Mouse (Mus musculus) liver, embryonic 13.5 days (tissue): ENCODE results near the gene Inpp4a. TPM values are rescaled to one million over a fixed set of nuclear protein-coding genes. Genes with fewer than 3 reads are reported as not detected.

Experiments used
- ATAC-seq: fragments of 200-750 bp; cut with Nextera tagmentation; 2 replicates; pipeline ENCODE4 v1.8.0; 2017; ENCODE audit warnings: low read depth, mild to moderate bottlenecking, moderate number of reproducible peaks, moderate library complexity
- DNase-seq: peaks from one replicate; pipeline ENCODE4 v3.0.0; 2022
- H3K27ac ChIP-seq: fragments of 300-500 bp; sonication (generic); 2 replicates; pipeline ENCODE4 v1.5.1; 2015; ENCODE audit warnings: moderate library complexity, mild to moderate bottlenecking, inconsistent platforms
- H3K27me3 ChIP-seq: fragments of 300-500 bp; sonication (generic); 2 replicates; pipeline ENCODE4 v1.6.1; 2015; ENCODE audit warnings: mild to moderate bottlenecking, inconsistent platforms
- H3K36me3 ChIP-seq: fragments of 300-500 bp; sonication (generic); 2 replicates; pipeline ENCODE4 v1.6.1; 2015; ENCODE audit warnings: mild to moderate bottlenecking, inconsistent platforms
- H3K4me1 ChIP-seq: fragments of 300-500 bp; sonication (generic); replicated peaks from 2 replicates; pipeline ENCODE4 v1.6.1; 2015; ENCODE audit warnings: inconsistent platforms
- H3K4me2 ChIP-seq: fragments of 300-500 bp; sonication (generic); 2 replicates; pipeline ENCODE4 v1.6.1; 2015; ENCODE audit warnings: inconsistent platforms, mild to moderate bottlenecking, moderate library complexity
- H3K4me3 ChIP-seq: fragments of 300-500 bp; sonication (generic); replicated peaks from 2 replicates; pipeline ENCODE4 v1.5.1; 2015; ENCODE audit warnings: mild to moderate bottlenecking, inconsistent platforms
- H3K9ac ChIP-seq: fragments of 300-500 bp; sonication (generic); 2 replicates; pipeline ENCODE4 v1.6.1; 2015; ENCODE audit warnings: mild to moderate bottlenecking, inconsistent platforms
- H3K9me3 ChIP-seq: fragments of 300-500 bp; sonication (generic); replicated peaks from 2 replicates; pipeline ENCODE4 v1.6.1; 2016; ENCODE audit warnings: inconsistent platforms
- WGBS: fragments of 180-500 bp; shearing (Covaris S2); methylation state at CpG from one replicate; pipeline ENCODE4 v1.1.7; 2015; ENCODE audit not compliant: insufficient replicate concordance; 5-methylcytosine and 5-hydroxymethylcytosine counted together
- polyA plus RNA-seq: library from polyadenylated mRNA; unstranded; fragments of >200 nt; fragmentation: Nextera tagmentation; extraction: Ambion mirVana; gene quantifications from 2 replicates; pipeline ENCODE4 v1.2.1, GENCODE M21; 2015

The Inpp4a gene
- polyA plus RNA-seq, 1 experiment from 2014 or later = 3.1 TPM

- WGBS = 58% methylated on average over 5 of the region's 5 CpGs
- H3K9ac ChIP-seq = no peak overlapping the region
- no peaks in the 10 kb centered on the region for H3K27me3 ChIP-seq
- no peak overlapping the region for H3K4me3 ChIP-seq
- no peaks in the 10 kb centered on the region for H3K9me3 ChIP-seq
- no peak overlapping the region; the same call in 1 of the 2 replicates for H3K27ac ChIP-seq
- peaks cover 14% of the 10 kb centered on the region for H3K4me1 ChIP-seq
- H3K36me3 ChIP-seq = 0 out of 2 replicates have a peak, but pooled peaks cover 3% of the 10 kb centered on the region
- peak; percentile 73; the same call in 1 of the 2 replicates for ATAC-seq
- no peak overlapping the region for H3K4me2 ChIP-seq
- DNase-seq = no peak
Measured at GRCm38 (mm10) chr1:37341347-37341746, 41.7 kb downstream of the Inpp4a start.

- Histone ChIP-seq H3K4me2 (no peak overlapping the region), H3K27ac (0 out of 2 replicates have a peak overlapping the region, but pooled peaks have one; percentile 11), H3K4me1 (peaks cover 14% of the 10 kb centered on the region), H3K9ac (no peak overlapping the region), H3K27me3 (no peaks in the 10 kb centered on the region), H3K4me3 (no peak overlapping the region), H3K9me3 (no peaks in the 10 kb centered on the region), H3K36me3 (0 out of 2 replicates have a peak, but pooled peaks cover 3% of the 10 kb centered on the region)
- 58% methylated on average over 4 of the region's 4 CpGs for WGBS
- DNase-seq (no peak), ATAC-seq (peak; percentile 68)
Measured at GRCm38 (mm10) chr1:37341914-37342313, 42.2 kb downstream of the Inpp4a start.

GRCm38 (mm10) chr1:37342524-37342923 lies 42.9 kb downstream of the Inpp4a start:
- no peak overlapping the region for H3K27ac ChIP-seq
- ATAC-seq (no peak), DNase-seq (no peak)
- H3K9me3 ChIP-seq = no peaks in the 10 kb centered on the region
- peaks cover 14% of the 10 kb centered on the region for H3K4me1 ChIP-seq
- no peak overlapping the region for H3K4me3 ChIP-seq
- H3K36me3 ChIP-seq = 0 out of 2 replicates have a peak, but pooled peaks cover 3% of the 10 kb centered on the region
- 84% methylated on average over 8 of the region's 8 CpGs for WGBS
- H3K27me3 ChIP-seq = no peaks in the 10 kb centered on the region
- no peak overlapping the region for H3K4me2 ChIP-seq
- H3K9ac ChIP-seq = no peak overlapping the region

GRCm38 (mm10) chr1:37343265-37343664 lies 43.6 kb downstream of the Inpp4a start:
- no peaks in the 10 kb centered on the region for H3K36me3 ChIP-seq
- peak; percentile 8 for DNase-seq
- H3K27me3 ChIP-seq = no peaks in the 10 kb centered on the region
- H3K4me2 ChIP-seq = no peak overlapping the region
- peaks cover 14% of the 10 kb centered on the region for H3K4me1 ChIP-seq
- 22% methylated on average over 3 of the region's 3 CpGs for WGBS
- no peak overlapping the region for H3K9ac ChIP-seq
- peak; percentile 57; the same call in 1 of the 2 replicates for ATAC-seq
- H3K27ac ChIP-seq = no peak overlapping the region
- H3K4me3 ChIP-seq = no peak overlapping the region
- H3K9me3 ChIP-seq = no peaks in the 10 kb centered on the region

GRCm38 (mm10) chr1:37344223-37344916 lies 44.7 kb downstream of the Inpp4a start:
- Histone ChIP-seq H3K4me3 (no peak overlapping the region), H3K27ac (no peak overlapping the region), H3K4me2 (no peak overlapping the region), H3K4me1 (peaks cover 14% of the 10 kb centered on the region), H3K9me3 (no peaks in the 10 kb centered on the region), H3K9ac (no peak overlapping the region), H3K36me3 (no peaks in the 10 kb centered on the region), H3K27me3 (no peaks in the 10 kb centered on the region)
- DNase-seq = no peak
- 39% methylated on average over 6 of the region's 6 CpGs for WGBS
- ATAC-seq = no peak

- Histone ChIP-seq H3K4me1 (peaks cover 26% of the 10 kb centered on the region), H3K9me3 (no peaks in the 10 kb centered on the region), H3K27me3 (no peaks in the 10 kb centered on the region), H3K4me3 (no peak overlapping the region), H3K36me3 (no peaks in the 10 kb centered on the region), H3K27ac (no peak overlapping the region), H3K9ac (no peak overlapping the region), H3K4me2 (no peak overlapping the region)
- DNase-seq = no peak
- 67% methylated on average over 9 of the region's 9 CpGs for WGBS
- no peak for ATAC-seq
Measured at GRCm38 (mm10) chr1:37347361-37348080, 47.9 kb downstream of the Inpp4a start.

- no peaks in the 10 kb centered on the region for H3K9me3 ChIP-seq
- ATAC-seq = peak; percentile 69
- no peak for DNase-seq
- H3K4me2 ChIP-seq = no peak overlapping the region
- 39% methylated on average over 7 of the region's 7 CpGs for WGBS
- H3K27ac ChIP-seq = no peak overlapping the region
- no peaks in the 10 kb centered on the region for H3K27me3 ChIP-seq
- H3K4me1 ChIP-seq = peaks cover 17% of the 10 kb centered on the region; the same call in 1 of the 2 replicates
- no peaks in the 10 kb centered on the region for H3K36me3 ChIP-seq
- no peak overlapping the region for H3K4me3 ChIP-seq
- H3K9ac ChIP-seq = no peak overlapping the region
Measured at GRCm38 (mm10) chr1:37350886-37351651, 51.4 kb downstream of the Inpp4a start.

- no peak for DNase-seq
- H3K4me3 ChIP-seq = no peak overlapping the region
- no peak overlapping the region for H3K27ac ChIP-seq
- 62% methylated on average over 2 of the region's 2 CpGs for WGBS
- H3K4me1 ChIP-seq = peaks cover 17% of the 10 kb centered on the region; the same call in 1 of the 2 replicates
- no peak for ATAC-seq
- H3K27me3 ChIP-seq = no peaks in the 10 kb centered on the region
- H3K4me2 ChIP-seq = no peak overlapping the region
- H3K9me3 ChIP-seq = no peaks in the 10 kb centered on the region
- no peak overlapping the region for H3K9ac ChIP-seq
- no peaks in the 10 kb centered on the region for H3K36me3 ChIP-seq
Measured at GRCm38 (mm10) chr1:37351961-37352360, 52.3 kb downstream of the Inpp4a start.

GRCm38 (mm10) chr1:37353456-37353855 lies 53.8 kb downstream of the Inpp4a start:
- ATAC-seq (no peak), DNase-seq (no peak)
- H3K27ac ChIP-seq = no peak overlapping the region
- no peaks in the 10 kb centered on the region for H3K27me3 ChIP-seq
- H3K4me2 ChIP-seq = no peak overlapping the region
- no peak overlapping the region for H3K9ac ChIP-seq
- 74% methylated on average over 4 of the region's 4 CpGs for WGBS
- H3K9me3 ChIP-seq = no peaks in the 10 kb centered on the region
- H3K4me3 ChIP-seq = no peak overlapping the region
- H3K4me1 ChIP-seq = peaks cover 17% of the 10 kb centered on the region; the same call in 1 of the 2 replicates
- H3K36me3 ChIP-seq = 0 out of 2 replicates have a peak, but pooled peaks cover 4% of the 10 kb centered on the region

GRCm38 (mm10) chr1:37355492-37355891 lies 55.8 kb downstream of the Inpp4a start:
- no peak for ATAC-seq
- Histone ChIP-seq H3K4me3 (no peak overlapping the region), H3K4me2 (no peak overlapping the region), H3K4me1 (peaks cover 13% of the 10 kb centered on the region; the same call in 1 of the 2 replicates), H3K27ac (no peak overlapping the region), H3K27me3 (no peaks in the 10 kb centered on the region), H3K36me3 (0 out of 2 replicates have a peak, but pooled peaks cover 4% of the 10 kb centered on the region), H3K9ac (no peak overlapping the region), H3K9me3 (no peaks in the 10 kb centered on the region)
- 61% methylated on average over 3 of the region's 3 CpGs for WGBS
- no peak for DNase-seq

GRCm38 (mm10) chr1:37356305-37356704 lies 56.6 kb downstream of the Inpp4a start:
- Histone ChIP-seq H3K4me1 (0 out of 2 replicates have a peak, but pooled peaks cover 5% of the 10 kb centered on the region), H3K4me2 (no peak overlapping the region), H3K4me3 (no peak overlapping the region), H3K27ac (no peak overlapping the region), H3K36me3 (0 out of 2 replicates have a peak, but pooled peaks cover 4% of the 10 kb centered on the region), H3K9ac (no peak overlapping the region), H3K27me3 (no peaks in the 10 kb centered on the region), H3K9me3 (no peaks in the 10 kb centered on the region)
- no peak for DNase-seq
- WGBS = 72% methylated on average over 3 of the region's 3 CpGs
- no peak for ATAC-seq
